ENCODE assay signal across 24 mouse cellular contexts in the genomic region with DNA sequence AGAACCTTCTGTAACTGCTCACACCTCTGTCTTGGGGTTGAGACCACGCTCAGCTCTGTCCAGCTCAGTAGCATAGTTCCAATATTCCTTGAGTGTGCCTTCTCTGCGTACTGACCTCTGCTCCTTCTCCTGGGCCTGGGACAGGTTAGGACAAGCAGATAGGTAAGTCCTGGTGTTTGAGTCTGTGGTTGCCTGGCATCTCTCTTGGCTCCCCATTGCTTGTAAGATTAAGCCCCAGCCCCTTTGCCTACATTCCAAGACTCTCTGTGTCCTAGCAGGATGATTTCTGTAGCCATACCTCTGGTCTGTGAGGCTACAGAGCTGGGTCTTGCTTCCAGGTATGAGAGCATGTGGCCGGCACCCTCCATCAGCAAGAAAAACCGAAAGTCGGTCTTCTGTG. TPM values are rescaled to one million over a fixed set of nuclear protein-coding genes. Genes with fewer than 3 reads are reported as not detected.
"Had no signal": no experiment of that assay in that cellular context is flagged by ENCODE, and none has a peak within 500 bp of the region (broad histone marks: within the 10 kb centered on the region; RNA-seq: fewer than 3 reads in every experiment).

No protein-coding gene starts in this region.

- H3K36me3 ChIP-seq: kidney, embryonic 15.5 days; limb, embryonic 12.5 days; limb, embryonic 15.5 days; midbrain, embryonic 13.5 days had no signal

- H3K4me2 ChIP-seq: kidney, embryonic 15.5 days; limb, embryonic 12.5 days; limb, embryonic 15.5 days; liver, embryonic 11.5 days; lung, embryonic 14.5 days; midbrain, embryonic 13.5 days had no signal

- ATAC-seq: inflammation-experienced regulatory T-cells, adult 6 months; intestine, embryonic 16.5 days; liver, postnatal 0 days; lung, postnatal 0 days; midbrain, embryonic 13.5 days had no signal

- DNase-seq: kidney, adult 8-10 months; kidney, postnatal 10 days; kidney, postnatal 36 days; layer of hippocampus, postnatal 36 days; left cerebral cortex, postnatal 4 days; liver, postnatal 0 days; lung, embryonic 14.5 days; right cerebral cortex, adult 18-20 months; right cerebral cortex, postnatal 14 days; right cerebral cortex, postnatal 4 days; thymus, adult 2 months; thymus, postnatal 14 days; thymus, postnatal 4 days had no signal

- H3K9me3 ChIP-seq: kidney, embryonic 15.5 days; limb, embryonic 12.5 days; limb, embryonic 15.5 days; midbrain, embryonic 13.5 days had no signal

- H3K4me1 ChIP-seq: kidney, embryonic 15.5 days; limb, embryonic 12.5 days; limb, embryonic 15.5 days; midbrain, embryonic 13.5 days had no signal

- H3K27ac ChIP-seq: kidney, embryonic 15.5 days; left cerebral cortex, adult 2 months; limb, embryonic 12.5 days; limb, embryonic 15.5 days; liver, embryonic 14.5 days; macrophage; midbrain, embryonic 13.5 days had no signal

- H3K9ac ChIP-seq: kidney, embryonic 15.5 days; limb, embryonic 12.5 days; limb, embryonic 15.5 days; liver, embryonic 14.5 days; liver, postnatal 0 days; lung, embryonic 14.5 days; midbrain, embryonic 13.5 days had no signal

- H3K4me3 ChIP-seq: kidney, embryonic 15.5 days; left cerebral cortex, adult 2 months; limb, embryonic 12.5 days; limb, embryonic 15.5 days; midbrain, embryonic 13.5 days had no signal

RNA-seq across cellular contexts. Expression of a gene that starts 6.6 kb away (rescaled TPM):
- polyA plus RNA-seq: inflammation-experienced regulatory T-cells, adult 6 months; macrophage had no signal
